Mouse (Mus musculus): ENCODE measurements around the gene Cadps.

- no peak for TF ChIP-seq MAX (IDR thresholded peaks at IDR 0.05; ENCODE audit: low read length)
- no peak for TF ChIP-seq POLR2A (IDR thresholded peaks at IDR 0.05; ENCODE audit: low read depth, low read length)
- peak in 1 of 2 experiments; percentile 54; a peak in 2 of 4 replicates for TF ChIP-seq CTCF (conservative IDR thresholded peaks at IDR 0.05 in 1 of 2, IDR thresholded peaks at IDR 0.05 in 1 of 2; ENCODE audit: low read depth in 2 of 2, low read length in 2 of 2)
- no peak for TF ChIP-seq JUN (IDR thresholded peaks at IDR 0.05; ENCODE audit: insufficient read depth, low read depth, low read length)
Observed at GRCm38 (mm10) chr14:12549290-12549689, 273.6 kb downstream of the Cadps start.
